Mouse (Mus musculus) midbrain, embryonic 15.5 days (tissue): ENCODE results near the gene Slc16a12. TPM values are rescaled to one million over a fixed set of nuclear protein-coding genes. Genes with fewer than 3 reads are reported as not detected.
"Not testable (repeated sequence)": the region's sequence is repeated elsewhere in the genome, so short reads cannot be mapped to it uniquely, and the experiment has no call there.

ENCODE experiments used
- ATAC-seq: fragments of 200-750 bp; cut with Nextera tagmentation; replicated peaks from 2 replicates; pipeline ENCODE4 v1.8.0; 2017; ENCODE audit warnings: moderate TSS enrichment
- H3K27ac ChIP-seq: fragments of 300-500 bp; sonication (generic); 2 replicates; pipeline ENCODE4 v1.5.1; 2015; ENCODE audit warnings: mild to moderate bottlenecking, inconsistent platforms
- H3K27me3 ChIP-seq: fragments of 300-500 bp; sonication (generic); replicated peaks from 2 replicates; pipeline ENCODE4 v1.6.1; 2015; ENCODE audit warnings: inconsistent platforms
- H3K36me3 ChIP-seq: fragments of 300-500 bp; sonication (generic); replicated peaks from 2 replicates; pipeline ENCODE4 v1.6.1; 2015; ENCODE audit warnings: inconsistent platforms
- H3K4me1 ChIP-seq: fragments of 300-500 bp; sonication (generic); 2 replicates; pipeline ENCODE4 v1.6.1; 2015; ENCODE audit warnings: inconsistent platforms
- H3K4me2 ChIP-seq: fragments of 300-500 bp; sonication (generic); 2 replicates; pipeline ENCODE4 v1.6.1; 2015; ENCODE audit warnings: inconsistent platforms, mild to moderate bottlenecking, moderate library complexity
- H3K4me3 ChIP-seq: fragments of 300-500 bp; sonication (generic); 2 replicates; pipeline ENCODE4 v1.5.1; 2015; ENCODE audit warnings: mild to moderate bottlenecking, inconsistent platforms
- H3K9ac ChIP-seq: fragments of 300-500 bp; sonication (generic); 2 replicates; pipeline ENCODE4 v1.6.1; 2015; ENCODE audit warnings: mild to moderate bottlenecking, inconsistent platforms
- H3K9me3 ChIP-seq: fragments of 300-500 bp; sonication (generic); 2 replicates; pipeline ENCODE4 v1.6.1; 2016; ENCODE audit warnings: inconsistent platforms
- WGBS: fragments of 180-500 bp; shearing (Covaris S2); methylation state at CpG from one replicate; pipeline ENCODE4 v1.1.7; 2015; ENCODE audit warnings: mixed read lengths; 5-methylcytosine and 5-hydroxymethylcytosine counted together
- polyA plus RNA-seq: library from polyadenylated mRNA; unstranded; fragments of >200 nt; fragmentation: Nextera tagmentation; extraction: Ambion mirVana; gene quantifications from 2 replicates; pipeline ENCODE4 v1.2.1, GENCODE M21; 2015

The Slc16a12 gene
- polyA plus RNA-seq, 1 experiment from 2014 or later: 3.8 TPM

- Histone ChIP-seq H3K27ac (no peak overlapping the region), H3K27me3 (no peaks in the 10 kb centered on the region), H3K36me3 (no peaks in the 10 kb centered on the region), H3K4me2 (no peak overlapping the region), H3K9me3 (no peaks in the 10 kb centered on the region), H3K4me1 (no peaks in the 10 kb centered on the region), H3K9ac (no peak overlapping the region), H3K4me3 (no peak overlapping the region)
- no peak for ATAC-seq
- 92% methylated on average over 10 of the region's 10 CpGs for WGBS
Measured at GRCm38 (mm10) chr19:34655227-34655805, 91.8 kb downstream of the Slc16a12 start.

DNA sequence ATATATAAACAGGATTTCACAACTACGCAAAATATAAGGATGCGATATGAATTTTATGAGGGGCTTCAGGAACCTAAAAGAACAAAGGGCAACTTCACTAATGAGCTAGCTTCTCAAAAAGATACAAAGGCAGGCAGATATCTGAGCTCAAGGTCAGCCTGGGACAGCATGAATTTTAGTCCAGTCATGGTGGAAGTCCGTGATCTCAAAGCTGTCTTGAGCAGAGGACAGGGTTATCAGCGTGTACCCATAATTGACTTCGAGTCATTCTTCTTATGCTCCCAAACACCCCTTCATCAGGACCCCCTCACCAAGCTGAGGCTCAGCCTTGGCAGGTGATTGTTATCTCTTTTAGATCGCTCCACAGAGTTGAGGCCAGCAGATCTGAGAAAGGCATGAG, 96.1 kb downstream of the Slc16a12 start:
- no peak overlapping the region for H3K4me3 ChIP-seq
- no peaks in the 10 kb centered on the region for H3K27me3 ChIP-seq
- H3K4me2 ChIP-seq: no peak overlapping the region
- H3K36me3 ChIP-seq: no peaks in the 10 kb centered on the region
- ATAC-seq: no peak
- WGBS: 89% methylated on average over 6 of the region's 6 CpGs
- H3K9ac ChIP-seq: no peak overlapping the region
- no peaks in the 10 kb centered on the region for H3K4me1 ChIP-seq
- H3K27ac ChIP-seq: no peak overlapping the region
- no peaks in the 10 kb centered on the region for H3K9me3 ChIP-seq

DNA sequence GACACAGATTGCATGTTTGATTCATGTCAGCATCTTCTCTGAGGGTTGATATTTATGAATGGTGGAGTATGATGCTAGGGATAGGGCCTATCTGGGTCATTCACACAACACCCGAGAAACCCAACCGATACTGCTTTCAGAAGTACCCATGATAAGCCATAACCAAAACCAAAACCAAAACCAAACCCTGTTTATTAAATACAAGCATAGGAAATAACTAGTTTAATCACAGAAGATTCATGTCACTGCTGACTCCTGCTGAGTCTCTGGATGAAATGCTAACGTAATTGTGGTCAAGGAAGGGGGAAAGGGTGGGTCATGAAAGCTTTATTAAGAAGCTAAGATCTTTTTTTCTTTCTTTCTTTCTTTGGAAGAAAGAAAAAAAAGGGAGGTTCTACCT, 96.8 kb downstream of the Slc16a12 start:
- H3K4me3 ChIP-seq: no peak overlapping the region
- no peaks in the 10 kb centered on the region for H3K27me3 ChIP-seq
- no peaks in the 10 kb centered on the region for H3K4me1 ChIP-seq
- H3K9me3 ChIP-seq: no peaks in the 10 kb centered on the region
- no peak overlapping the region for H3K9ac ChIP-seq
- WGBS: 92% methylated on average over 3 of the region's 3 CpGs
- ATAC-seq: no peak
- no peak overlapping the region for H3K4me2 ChIP-seq
- no peak overlapping the region for H3K27ac ChIP-seq
- no peaks in the 10 kb centered on the region for H3K36me3 ChIP-seq

DNA sequence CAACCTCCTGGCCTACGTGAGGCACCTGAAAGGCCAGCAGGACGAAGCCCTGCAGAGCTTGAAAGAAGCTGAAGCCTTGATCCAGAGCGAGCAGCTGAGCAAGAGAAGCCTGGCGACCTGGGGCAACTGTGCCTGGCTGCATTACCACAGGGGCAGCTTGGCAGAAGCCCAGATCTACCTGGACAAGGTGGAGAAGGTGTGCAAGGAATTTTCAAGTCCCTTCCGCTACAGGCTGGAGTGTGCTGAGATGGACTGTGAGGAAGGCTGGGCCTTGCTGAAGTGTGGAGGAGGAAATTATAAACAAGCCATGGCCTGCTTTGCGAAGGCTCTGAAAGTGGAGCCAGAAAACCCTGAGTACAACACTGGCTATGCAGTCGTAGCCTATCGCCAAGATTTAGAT, 99.5 kb downstream of the Slc16a12 start:
- H3K27ac ChIP-seq, ATAC-seq, H3K9ac ChIP-seq, H3K9me3 ChIP-seq, H3K36me3 ChIP-seq, H3K4me1 ChIP-seq, H3K4me2 ChIP-seq, H3K4me3 ChIP-seq, H3K27me3 ChIP-seq: not testable (repeated sequence)
- 92% methylated on average over 7 of the region's 8 CpGs for whole genome bisulfite sequencing

GRCm38 (mm10) chr19:34642616-34643015, 104.5 kb downstream of the Slc16a12 start:
- H3K4me3 ChIP-seq: no peak overlapping the region
- no peak overlapping the region for H3K27ac ChIP-seq
- 84% methylated on average over 5 of the region's 5 CpGs for WGBS
- H3K9ac ChIP-seq: no peak overlapping the region
- H3K36me3 ChIP-seq: no peaks in the 10 kb centered on the region
- H3K4me2 ChIP-seq: no peak overlapping the region
- no peak for ATAC-seq
- no peaks in the 10 kb centered on the region for H3K4me1 ChIP-seq
- no peaks in the 10 kb centered on the region for H3K27me3 ChIP-seq
- no peaks in the 10 kb centered on the region for H3K9me3 ChIP-seq

DNA sequence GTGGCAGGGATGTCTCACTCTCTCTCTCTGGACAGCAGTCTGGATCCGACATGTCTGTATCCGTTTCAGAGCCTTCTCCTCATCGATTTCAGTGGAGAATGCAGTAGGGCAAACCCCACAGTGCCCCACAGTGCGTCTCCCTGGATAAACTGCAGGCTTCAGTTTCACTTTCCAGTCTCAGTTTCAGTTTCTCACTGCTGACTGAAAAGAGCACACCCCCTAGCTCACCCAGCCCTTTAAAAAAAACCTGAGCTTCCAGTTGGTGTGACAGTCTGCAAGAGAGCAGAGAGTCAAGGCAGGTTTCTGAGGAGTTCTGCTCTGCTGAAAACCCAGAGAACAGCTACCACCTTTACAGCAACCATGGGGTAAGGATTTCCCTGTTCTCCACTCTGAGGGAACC, 106.5 kb downstream of the Slc16a12 start, which contains the start of the genes Ifit1bl2 and Ifit1:
Gene Ifit1bl2, minus strand, starts transcription at position 121 of the 400 bp plus-strand sequence.
Gene Ifit1, plus strand, starts transcription at position 249 of the 400 bp plus-strand sequence.
- WGBS: 70% methylated on average over 4 of the region's 4 CpGs
- H3K4me3 ChIP-seq: no peak within 1 kb of the TSS
- no peak for ATAC-seq

GRCm38 (mm10) chr19:34636933-34637557, 110.0 kb downstream of the Slc16a12 start:
- WGBS: 9% methylated on average over 3 of the region's 3 CpGs
- H3K36me3 ChIP-seq: no peaks in the 10 kb centered on the region
- H3K27me3 ChIP-seq: no peaks in the 10 kb centered on the region
- H3K9me3 ChIP-seq: no peaks in the 10 kb centered on the region
- H3K27ac ChIP-seq: no peak overlapping the region
- H3K9ac ChIP-seq: no peak overlapping the region
- no peaks in the 10 kb centered on the region for H3K4me1 ChIP-seq
- H3K4me2 ChIP-seq: no peak overlapping the region
- H3K4me3 ChIP-seq: no peak overlapping the region
- ATAC-seq: peak; percentile 78

More for the DNA sequence above, 106.5 kb downstream of the Slc16a12 start, which contains the start of the genes Ifit1bl2 and Ifit1:
- H3K4me1 ChIP-seq: no peaks in the 10 kb centered on the region
- H3K27me3 ChIP-seq: no peaks in the 10 kb centered on the region
- no peak within 1 kb of the TSS for H3K27ac ChIP-seq
- no peak within 1 kb of the TSS for H3K4me2 ChIP-seq
- H3K36me3 ChIP-seq: no peaks in the 10 kb centered on the region
- H3K9ac ChIP-seq: no peak within 1 kb of the TSS
- no peaks in the 10 kb centered on the region for H3K9me3 ChIP-seq

DNA sequence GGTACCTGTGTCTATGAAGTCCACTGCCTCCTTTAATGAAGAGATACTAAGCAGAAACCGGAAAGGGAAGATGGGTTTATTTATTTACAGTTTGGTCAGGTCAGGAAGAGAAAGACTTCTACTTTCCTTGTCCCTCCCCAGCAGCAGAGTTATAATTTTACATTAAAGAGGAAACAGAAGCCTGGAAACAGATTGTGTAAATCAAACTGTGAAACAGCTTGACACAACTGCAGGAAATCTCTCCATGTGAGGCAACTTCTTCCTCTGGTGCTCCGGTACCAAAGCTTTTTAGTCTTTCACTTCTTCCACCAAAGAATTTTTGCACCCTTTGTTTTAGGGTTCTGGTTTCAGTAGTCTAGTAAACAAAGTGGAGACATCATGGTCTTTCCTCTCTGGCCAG, 113.6 kb downstream of the Slc16a12 start:
- WGBS: 78% methylated on average over 2 of the region's 2 CpGs
- no peaks in the 10 kb centered on the region for H3K4me1 ChIP-seq
- no peaks in the 10 kb centered on the region for H3K27me3 ChIP-seq
- no peak overlapping the region for H3K4me2 ChIP-seq
- H3K36me3 ChIP-seq: no peaks in the 10 kb centered on the region
- H3K4me3 ChIP-seq: no peak overlapping the region
- H3K9me3 ChIP-seq: no peaks in the 10 kb centered on the region
- no peak overlapping the region for H3K9ac ChIP-seq
- no peak overlapping the region for H3K27ac ChIP-seq
- ATAC-seq: no peak

- Histone ChIP-seq H3K4me1 (no peaks in the 10 kb centered on the region), H3K9me3 (no peaks in the 10 kb centered on the region), H3K36me3 (no peaks in the 10 kb centered on the region), H3K27ac (no peak overlapping the region), H3K4me2 (no peak overlapping the region), H3K4me3 (no peak overlapping the region), H3K9ac (no peak overlapping the region), H3K27me3 (no peaks in the 10 kb centered on the region)
- ATAC-seq: no peak
Measured at GRCm38 (mm10) chr19:34631487-34631886, 115.6 kb downstream of the Slc16a12 start.

DNA sequence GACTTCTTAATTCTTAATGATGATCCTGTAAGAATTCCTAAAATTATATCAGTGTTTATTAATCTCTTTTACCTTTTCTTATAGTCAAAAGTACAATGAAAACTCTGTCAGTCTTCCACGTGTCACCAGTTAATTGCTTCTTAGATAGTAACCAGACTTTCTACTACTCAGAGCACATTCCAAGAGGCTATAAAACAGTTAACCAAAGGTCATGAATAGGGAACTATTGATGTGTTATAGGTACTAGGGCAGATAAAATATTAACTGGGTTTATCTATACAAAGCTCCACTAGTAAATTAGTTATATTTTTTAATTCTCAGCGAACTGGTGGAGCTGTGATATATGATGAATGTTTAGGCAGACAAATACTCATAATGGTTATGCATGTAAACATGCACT, 119.6 kb downstream of the Slc16a12 start:
- ATAC-seq: no peak
- Histone ChIP-seq H3K36me3 (no peaks in the 10 kb centered on the region), H3K4me2 (no peak overlapping the region), H3K9ac (no peak overlapping the region), H3K4me3 (no peak overlapping the region), H3K27me3 (no peaks in the 10 kb centered on the region), H3K4me1 (no peaks in the 10 kb centered on the region), H3K9me3 (no peaks in the 10 kb centered on the region), H3K27ac (no peak overlapping the region)
- WGBS: 83% methylated on average over 2 of the region's 2 CpGs

DNA sequence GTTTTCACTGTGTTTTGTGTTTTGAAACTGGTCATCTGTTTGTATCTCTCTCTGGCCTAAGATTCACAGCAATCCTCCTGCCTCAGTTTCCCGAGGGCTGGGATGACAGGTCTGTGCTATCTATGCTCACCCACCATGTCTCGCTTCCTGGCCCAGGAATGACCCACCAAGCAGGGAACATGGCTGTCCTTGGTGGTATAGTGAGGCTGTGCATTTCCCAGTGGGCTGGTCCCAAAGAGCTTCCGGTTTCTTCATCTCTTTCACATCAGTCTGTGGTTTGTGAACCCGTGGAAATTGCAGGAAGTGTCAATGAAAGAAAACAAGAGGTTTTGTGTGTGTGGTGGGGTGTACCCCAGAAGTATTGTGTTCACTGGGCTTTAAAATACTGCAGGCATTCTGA, 122.4 kb downstream of the Slc16a12 start:
- H3K9me3 ChIP-seq: no peaks in the 10 kb centered on the region
- WGBS: 77% methylated on average over 4 of the region's 4 CpGs
- ATAC-seq: no peak
- H3K4me1 ChIP-seq: no peaks in the 10 kb centered on the region
- no peaks in the 10 kb centered on the region for H3K36me3 ChIP-seq
- H3K27ac ChIP-seq: no peak overlapping the region
- H3K4me3 ChIP-seq: no peak overlapping the region
- no peak overlapping the region for H3K9ac ChIP-seq
- H3K27me3 ChIP-seq: no peaks in the 10 kb centered on the region
- H3K4me2 ChIP-seq: no peak overlapping the region

- Histone ChIP-seq H3K9ac (no peak overlapping the region), H3K9me3 (no peaks in the 10 kb centered on the region), H3K27ac (no peak overlapping the region), H3K4me2 (no peak overlapping the region), H3K4me1 (no peaks in the 10 kb centered on the region), H3K27me3 (no peaks in the 10 kb centered on the region), H3K36me3 (no peaks in the 10 kb centered on the region), H3K4me3 (no peak overlapping the region)
- 93% methylated on average over 6 of the region's 6 CpGs for WGBS
- ATAC-seq: no peak
Measured at GRCm38 (mm10) chr19:34623781-34624180, 123.3 kb downstream of the Slc16a12 start.

DNA sequence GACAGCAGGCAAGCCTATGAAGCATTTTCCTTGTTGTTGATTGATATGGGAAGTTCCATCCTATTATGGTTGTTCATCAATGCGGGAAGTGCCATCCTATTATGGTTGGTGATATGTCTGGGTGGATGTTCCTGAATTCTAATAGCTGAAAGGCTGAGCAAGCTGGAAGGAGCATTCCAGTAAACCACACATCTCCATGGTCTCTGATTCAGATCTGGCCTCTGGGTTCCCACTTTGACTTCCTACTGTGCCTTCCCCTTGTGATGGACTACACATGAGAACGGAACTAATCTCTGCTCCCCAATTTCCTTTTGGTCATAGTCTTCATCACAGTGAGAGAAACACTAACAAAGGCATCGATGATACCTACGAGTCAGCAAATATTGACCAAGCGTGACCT, 126.2 kb downstream of the Slc16a12 start:
- no peaks in the 10 kb centered on the region for H3K4me1 ChIP-seq
- no peak for ATAC-seq
- H3K36me3 ChIP-seq: no peaks in the 10 kb centered on the region
- H3K9me3 ChIP-seq: no peaks in the 10 kb centered on the region
- H3K4me3 ChIP-seq: no peak overlapping the region
- no peaks in the 10 kb centered on the region for H3K27me3 ChIP-seq
- 95% methylated on average over 5 of the region's 5 CpGs for WGBS
- H3K27ac ChIP-seq: no peak overlapping the region
- H3K9ac ChIP-seq: no peak overlapping the region
- H3K4me2 ChIP-seq: no peak overlapping the region
